Mouse (Mus musculus) thymus, adult 2 months (tissue): Measurements from ENCODE around the gene Acot8. TPM values are rescaled to one million over a fixed set of nuclear protein-coding genes. Genes with fewer than 3 reads are reported as not detected.
A peak's percentile ranks its signal among the peaks of the same experiment; 100 is the strongest.

Source experiments
- DNase-seq: peaks from one replicate; pipeline ENCODE4 v3.0.0; 2021
- H3K27ac ChIP-seq: fragments of 200-500 bp; 2 replicates; pipeline ENCODE4 v1.5.1; 2012; ENCODE audit warnings: low read length, control low read depth; ENCODE audit not compliant: control insufficient read depth, insufficient read depth
- H3K27me3 ChIP-seq: fragments of 200-500 bp; 2 replicates; pipeline ENCODE4 v1.6.1; 2012; ENCODE audit warnings: mild to moderate bottlenecking, low read length, moderate library complexity, mixed read lengths; ENCODE audit not compliant: control insufficient read depth, insufficient read depth
- H3K36me3 ChIP-seq: fragments of 200-500 bp; 2 replicates; pipeline ENCODE4 v1.6.1; 2012; ENCODE audit warnings: mild to moderate bottlenecking, low read length, moderate library complexity; ENCODE audit not compliant: control insufficient read depth, insufficient read depth
- H3K4me1 ChIP-seq: fragments of 200-500 bp; replicated peaks from 2 replicates; pipeline ENCODE4 v1.6.1; 2012; ENCODE audit warnings: low read length; ENCODE audit not compliant: control insufficient read depth, insufficient read depth
- H3K4me3 ChIP-seq: fragments of 200-500 bp; 2 replicates; pipeline ENCODE4 v1.5.1; 2012; ENCODE audit warnings: mild to moderate bottlenecking, low read length, control low read depth, moderate library complexity; ENCODE audit not compliant: control insufficient read depth, insufficient read depth
- CTCF ChIP-seq: fragments of 200-500 bp; IDR thresholded peaks from 2 replicates; pipeline ENCODE4 v1.5.1; 2012; ENCODE audit warnings: mild to moderate bottlenecking, control low read depth, low read length, moderate library complexity, borderline replicate concordance; ENCODE audit not compliant: control insufficient read depth, poor library complexity, insufficient read depth; ENCODE audit errors: extremely low read depth
- POLR2A ChIP-seq: fragments of 200-500 bp; IDR thresholded peaks from 2 replicates; pipeline ENCODE4 v1.6.1; 2012; ENCODE audit warnings: mild to moderate bottlenecking, low read length, control low read depth, moderate library complexity; ENCODE audit not compliant: control insufficient read depth, poor library complexity, insufficient read depth; ENCODE audit errors: extremely low read depth
- WGBS: fragments of 180-500 bp; shearing (Covaris S2); methylation state at CpG from one replicate; pipeline ENCODE4 v1.1.7; 2018; 5-methylcytosine and 5-hydroxymethylcytosine counted together
- polyA plus RNA-seq: library from polyadenylated mRNA; depleted of rRNA; stranded (reverse); fragments of >200 nt; gene quantifications from 2 replicates; pipeline ENCODE4 v1.2.3, GENCODE M21; 2012

The Acot8 gene
- polyA plus RNA-seq, 1 experiment: 84.6 TPM

- no peak overlapping the region for H3K4me3 ChIP-seq
- no peak for DNase-seq
- H3K4me1 ChIP-seq: peaks cover 21% of the 10 kb centered on the region
- WGBS: 90% methylated on average over 5 of the region's 5 CpGs
- H3K27me3 ChIP-seq: no peaks in the 10 kb centered on the region
- no peak overlapping the region for H3K27ac ChIP-seq
- TF ChIP-seq CTCF (no peak), POLR2A (no peak)
- H3K36me3 ChIP-seq: peaks cover 7% of the 10 kb centered on the region; the same call in 1 of the 2 replicates
Observed at GRCm38 (mm10) chr2:164773989-164774364, 30.7 kb downstream of the Acot8 start.

GRCm38 (mm10) chr2:164773229-164773988 is 31.3 kb downstream of the Acot8 start:
- Histone ChIP-seq H3K27ac (no peak overlapping the region), H3K36me3 (peaks cover 7% of the 10 kb centered on the region; the same call in 1 of the 2 replicates), H3K4me3 (no peak overlapping the region), H3K4me1 (peaks cover 21% of the 10 kb centered on the region), H3K27me3 (no peaks in the 10 kb centered on the region)
- DNase-seq: no peak
- 91% methylated on average over 14 of the region's 14 CpGs for WGBS
- no peak for TF ChIP-seq CTCF
- no peak for TF ChIP-seq POLR2A

- peak overlapping the region; percentile 71; the same call in 1 of the 2 replicates for H3K4me3 ChIP-seq
- 87% methylated on average over 8 of the region's 8 CpGs for WGBS
- no peaks in the 10 kb centered on the region for H3K27me3 ChIP-seq
- TF ChIP-seq CTCF: no peak
- no peak for TF ChIP-seq POLR2A
- no peak overlapping the region for H3K27ac ChIP-seq
- peaks cover 21% of the 10 kb centered on the region for H3K4me1 ChIP-seq
- no peak for DNase-seq
- H3K36me3 ChIP-seq: peaks cover 16% of the 10 kb centered on the region; the same call in 1 of the 2 replicates
Observed at GRCm38 (mm10) chr2:164771123-164771522, 33.6 kb downstream of the Acot8 start.

- DNase-seq: no peak
- Histone ChIP-seq H3K4me3 (peak overlapping the region; percentile 71), H3K36me3 (peaks cover 16% of the 10 kb centered on the region; the same call in 1 of the 2 replicates), H3K27me3 (no peaks in the 10 kb centered on the region), H3K4me1 (peaks cover 21% of the 10 kb centered on the region), H3K27ac (no peak overlapping the region)
- WGBS: 2% methylated on average over 15 of the region's 15 CpGs
- no peak for TF ChIP-seq POLR2A
- no peak for TF ChIP-seq CTCF
Observed at GRCm38 (mm10) chr2:164770279-164770678, 34.4 kb downstream of the Acot8 start.

GRCm38 (mm10) chr2:164769258-164770037 is 35.2 kb downstream of the Acot8 start, which contains the start of gene Ube2c:
Gene Ube2c (plus strand): TSS chr2:164769898.
- no peak for TF ChIP-seq CTCF

GRCm38 (mm10) chr2:164767812-164768540 is 36.7 kb downstream of the Acot8 start:
- no peaks in the 10 kb centered on the region for H3K27me3 ChIP-seq
- no peak for TF ChIP-seq CTCF
- peaks cover 21% of the 10 kb centered on the region for H3K4me1 ChIP-seq
- 98% methylated on average over 15 of the region's 15 CpGs for WGBS
- DNase-seq: no peak
- no peak overlapping the region for H3K27ac ChIP-seq
- H3K36me3 ChIP-seq: peaks cover 19% of the 10 kb centered on the region
- H3K4me3 ChIP-seq: no peak overlapping the region

More at GRCm38 (mm10) chr2:164769258-164770037, 35.2 kb downstream of the Acot8 start, which contains the start of gene Ube2c:
- H3K27me3 ChIP-seq: no peaks in the 10 kb centered on the region
- peak within 1 kb of the TSS; percentile 77 for H3K4me3 ChIP-seq
- 2% methylated on average over 53 of the region's 53 CpGs for WGBS
- peak; percentile 98 for DNase-seq
- H3K27ac ChIP-seq: no peak within 1 kb of the TSS
- H3K4me1 ChIP-seq: peaks cover 21% of the 10 kb centered on the region
- peaks cover 16% of the 10 kb centered on the region; the same call in 1 of the 2 replicates for H3K36me3 ChIP-seq
